Comparison of ENCODE assay signal across 10 mouse cellular contexts in genomic region chr4:87834310-87834709, GRCm38 (mm10).
DNase-seq lines count a peak whose midpoint lies in the region; ATAC-seq lines count a peak whose summit lies in the region.
"Had no signal": no experiment of that assay in that cellular context is flagged by ENCODE, and none has a peak within 500 bp of the region (broad histone marks: within the 10 kb centered on the region; RNA-seq: fewer than 3 reads in every experiment).

No protein-coding gene starts in this region.

- DNase-seq in kidney, adult 9 months = no peak
- DNase-seq in limb, embryonic 11.5 days (ENCODE audit: low spot score) = peak; percentile 77
- peak; percentile 65 for DNase-seq in retina, postnatal 1 day
- DNase-seq in ovary, postnatal 36 days (ENCODE audit: low spot score) = no peak
- no peak for DNase-seq in frontal cortex, postnatal 25 days (ENCODE audit: low spot score in 2 of 2)
- no peak for DNase-seq in frontal cortex, postnatal 36 days (ENCODE audit: low spot score in 2 of 2)

- peaks cover 5% of the 10 kb centered on the region; the same call in 1 of the 2 replicates for H3K4me1 ChIP-seq in kidney, embryonic 16.5 days (ENCODE audit: insufficient read depth, low read length)
- peaks cover 21% of the 10 kb centered on the region for H3K4me1 ChIP-seq in forebrain, embryonic 13.5 days
- H3K4me1 ChIP-seq in limb, embryonic 11.5 days (ENCODE audit: control insufficient read depth, insufficient read depth, low read length) = peaks cover 16% of the 10 kb centered on the region
- H3K4me1 ChIP-seq: heart, embryonic 15.5 days had no signal

- no peaks in the 10 kb centered on the region for H3K9me3 ChIP-seq in kidney, embryonic 16.5 days (ENCODE audit: low read length)
- no peaks in the 10 kb centered on the region for H3K9me3 ChIP-seq in forebrain, embryonic 13.5 days (replicated peaks)
- H3K9me3 ChIP-seq in limb, embryonic 11.5 days (ENCODE audit: control insufficient read depth, low read length) = no peaks in the 10 kb centered on the region
- H3K9me3 ChIP-seq: heart, embryonic 15.5 days; stomach, embryonic 15.5 days had no signal

- H3K9ac ChIP-seq in kidney, embryonic 16.5 days (replicated peaks; ENCODE audit: low read length) = no peak overlapping the region
- no peak overlapping the region for H3K9ac ChIP-seq in forebrain, embryonic 13.5 days
- H3K9ac ChIP-seq in limb, embryonic 11.5 days (ENCODE audit: low read length) = no peak overlapping the region
- H3K9ac ChIP-seq: heart, embryonic 15.5 days; stomach, embryonic 15.5 days had no signal

- H3K27me3 ChIP-seq in kidney, embryonic 16.5 days (ENCODE audit: insufficient read depth, low read length) = no peaks in the 10 kb centered on the region
- no peaks in the 10 kb centered on the region for H3K27me3 ChIP-seq in forebrain, embryonic 13.5 days
- no peaks in the 10 kb centered on the region for H3K27me3 ChIP-seq in limb, embryonic 11.5 days (ENCODE audit: control insufficient read depth, insufficient read depth, low read length)
- H3K27me3 ChIP-seq: heart, embryonic 15.5 days; stomach, embryonic 15.5 days had no signal

- no peak overlapping the region for H3K4me3 ChIP-seq in kidney, embryonic 16.5 days (ENCODE audit: low read length)
- H3K4me3 ChIP-seq in forebrain, embryonic 13.5 days = no peak overlapping the region
- no peak overlapping the region for H3K4me3 ChIP-seq in limb, embryonic 11.5 days (ENCODE audit: low read depth, low read length)
- H3K4me3 ChIP-seq: heart, embryonic 15.5 days; stomach, embryonic 15.5 days had no signal

- H3K27ac ChIP-seq in kidney, embryonic 16.5 days (ENCODE audit: low read length) = peak overlapping the region; percentile 35; the same call in 1 of the 2 replicates
- peak overlapping the region; percentile 67 for H3K27ac ChIP-seq in forebrain, embryonic 13.5 days
- H3K27ac ChIP-seq in limb, embryonic 11.5 days (replicated peaks; ENCODE audit: low read depth, low read length) = peak overlapping the region; percentile 2; the same call in 1 of the 2 replicates
- H3K27ac ChIP-seq: heart, embryonic 15.5 days; stomach, embryonic 15.5 days had no signal

- no peak overlapping the region for H3K4me2 ChIP-seq in kidney, embryonic 16.5 days (replicated peaks; ENCODE audit: low read depth, low read length)
- H3K4me2 ChIP-seq in forebrain, embryonic 13.5 days = no peak overlapping the region
- H3K4me2 ChIP-seq in limb, embryonic 11.5 days (ENCODE audit: low read depth, severe bottlenecking) = no peak overlapping the region
- H3K4me2 ChIP-seq: heart, embryonic 15.5 days; stomach, embryonic 15.5 days had no signal

- H3K36me3 ChIP-seq in kidney, embryonic 16.5 days (ENCODE audit: insufficient read depth, low read length) = no peaks in the 10 kb centered on the region
- 0 out of 2 replicates have a peak, but pooled peaks cover 12% of the 10 kb centered on the region for H3K36me3 ChIP-seq in forebrain, embryonic 13.5 days (ENCODE audit: poor library complexity, severe bottlenecking)
- H3K36me3 ChIP-seq in limb, embryonic 11.5 days (ENCODE audit: control insufficient read depth, insufficient read depth, low read length) = no peaks in the 10 kb centered on the region
- H3K36me3 ChIP-seq: heart, embryonic 15.5 days; stomach, embryonic 15.5 days had no signal

- ATAC-seq in kidney, embryonic 16.5 days (ENCODE audit: low FRiP score, low TSS enrichment) = peak; percentile 42; the same call in 1 of the 2 replicates
- peak; percentile 79; the same call in 1 of the 2 replicates for ATAC-seq in forebrain, embryonic 13.5 days
- peak; percentile 90 for ATAC-seq in limb, embryonic 11.5 days (ENCODE audit: insufficient number of reproducible peaks, low FRiP score, low TSS enrichment, low read depth)

- 20% methylated on average over 2 of the region's 2 CpGs for WGBS in kidney, embryonic 16.5 days
- WGBS in forebrain, embryonic 13.5 days = 4% methylated on average over 2 of the region's 2 CpGs
- 11% methylated on average over 2 of the region's 2 CpGs for WGBS in limb, embryonic 11.5 days

Comparison
In these comparisons a context has a peak if more than half of its experiments do, and no peak if none do; other contexts are left out.
1. H3K27ac ChIP-seq: peak in every context shown above with its lines; median percentile 67 in forebrain, embryonic 13.5 days; 35 in kidney, embryonic 16.5 days; 2 in limb, embryonic 11.5 days.
2. DNase-seq: peak in limb, embryonic 11.5 days (single experiment) and retina, postnatal 1 day (single experiment); none in kidney, adult 9 months (single experiment), ovary, postnatal 36 days (single experiment), frontal cortex, postnatal 25 days (0 of 2) and frontal cortex, postnatal 36 days (0 of 2).
3. Peak in every context shown above with its lines, with median percentiles within 50 percentile points of each other: ATAC-seq.